Mouse (Mus musculus) stomach, postnatal 0 days (tissue): ENCODE data around the gene Zdhhc25.

ENCODE experiments used
- CTCF ChIP-seq: IDR thresholded peaks from 2 replicates; pipeline ENCODE4 v1.5.1; 2016; ENCODE audit warnings: antibody characterized with exemption, low read depth, mild to moderate bottlenecking, moderate library complexity
- EP300 ChIP-seq: optimal IDR thresholded peaks from 2 replicates; pipeline ENCODE3; 2016; ENCODE audit warnings: antibody characterized with exemption

GRCm38 (mm10) chr15:88620017-88620416, 19.9 kb downstream of the Zdhhc25 start:
- TF ChIP-seq CTCF (no peak), EP300 (no peak)
